Mouse (Mus musculus) monocyte, adult 5-6 weeks (primary cell): ENCODE data around the gene Olfr498. TPM values are rescaled to one million over a fixed set of nuclear protein-coding genes. Genes with fewer than 3 reads are reported as not detected.

Source experiments
- ATAC-seq: fragments of 153-309, 156-312 bp; replicated peaks from 2 replicates; pipeline ENCODE4 v1.8.0; 2017; ENCODE audit warnings: mild to moderate bottlenecking; ENCODE audit not compliant: low TSS enrichment, insufficient number of reproducible peaks, severe bottlenecking, poor library complexity, low FRiP score
- total RNA-seq: library from RNA; stranded (forward); fragments of 200-1000, 200-491, 200-594 nt; gene quantifications from 3 replicates; pipeline ENCODE4 v1.2.3, GENCODE M21; 2017

Olfr498 gene
- total RNA-seq: not detected in 3 replicates

- no peak for ATAC-seq
Measured at GRCm38 (mm10) chr7:108465026-108465425, at the start of gene Olfr498. Olfr498 (plus strand) TSS chr7:108465326.

- ATAC-seq: no peak
Measured at GRCm38 (mm10) chr7:108420121-108420520, 45.0 kb upstream of the Olfr498 start, which contains the start of gene Olfr497. Olfr497 (plus strand) TSS chr7:108420421.

Other genes starting within 250 kb of the Olfr498 start
- gene Olfr488, start 207.0 kb upstream of the Olfr498 start, total RNA-seq: not detected in 3 replicates
- not detected in 3 replicates for gene Olfr490, start 176.4 kb upstream of the Olfr498 start, total RNA-seq
- not detected in 3 replicates for gene Olfr491, start 151.9 kb upstream of the Olfr498 start, total RNA-seq
- gene Olfr492, start 141.7 kb upstream of the Olfr498 start, total RNA-seq: not detected in 3 replicates
- gene Olfr493, start 118.3 kb upstream of the Olfr498 start, total RNA-seq: not detected in 3 replicates
- not detected in 3 replicates for gene Olfr494, start 100.0 kb upstream of the Olfr498 start, total RNA-seq
- gene Olfr495, start 72.2 kb upstream of the Olfr498 start, total RNA-seq: not detected in 3 replicates
- not detected in 3 replicates for gene Olfr497, start 44.9 kb upstream of the Olfr498 start, total RNA-seq
- gene Olfr502, start 59.7 kb downstream of the Olfr498 start, total RNA-seq: not detected in 3 replicates
- not detected in 3 replicates for gene Olfr503, start 79.2 kb downstream of the Olfr498 start, total RNA-seq
- gene Olfr504, start 100.5 kb downstream of the Olfr498 start, total RNA-seq: not detected in 3 replicates
- gene Olfr506, start 145.5 kb downstream of the Olfr498 start, total RNA-seq: not detected in 3 replicates
- gene Olfr507, start 156.5 kb downstream of the Olfr498 start, total RNA-seq: not detected in 3 replicates
- not detected in 3 replicates for gene Olfr508, start 164.7 kb downstream of the Olfr498 start, total RNA-seq
- gene Olfr509, start 186.6 kb downstream of the Olfr498 start, total RNA-seq: not detected in 3 replicates
- not detected in 3 replicates for gene Olfr510, start 201.1 kb downstream of the Olfr498 start, total RNA-seq
- gene Olfr512, start 248.0 kb downstream of the Olfr498 start, total RNA-seq: 0.96 TPM in 1 of 3 replicates, not detected in the others